Mouse (Mus musculus): ENCODE results near the gene Adgrl3.

The Adgrl3 gene

GRCm38 (mm10) chr5:81019590-81020254, at the start of gene Adgrl3:
Gene Adgrl3 (plus strand): TSS chr5:81020138.
- no peak for DNase-seq (ENCODE audit: low read depth in 2 of 2, low spot score in 2 of 2)

DNA sequence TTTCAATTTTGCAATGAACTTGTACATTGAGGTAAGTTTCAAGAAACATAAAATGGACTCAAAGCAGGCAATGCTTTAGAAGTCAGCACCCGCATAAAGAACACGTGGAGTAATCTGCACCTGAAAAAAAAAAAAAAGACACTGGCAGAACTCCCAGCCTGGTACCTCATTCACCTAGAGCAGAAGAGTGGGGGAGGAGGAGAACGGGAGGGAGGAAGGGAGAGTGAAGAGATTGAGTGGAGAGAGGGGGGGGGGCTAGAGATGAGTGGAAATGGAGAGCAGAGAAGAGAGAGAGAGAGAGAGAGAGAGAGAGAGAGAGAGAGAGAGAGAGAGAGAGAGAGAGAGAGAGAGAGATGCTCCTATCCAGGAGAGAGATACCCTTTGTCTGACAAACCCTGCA, 772 bp upstream of the Adgrl3 start:
- no peak for DNase-seq (ENCODE audit: low read depth in 2 of 2, low spot score in 2 of 2)

GRCm38 (mm10) chr5:81020281-81021005, 505 bp downstream of the Adgrl3 start:
- no peak for DNase-seq (ENCODE audit: low read depth in 2 of 2, low spot score in 2 of 2)

GRCm38 (mm10) chr5:81021006-81021320, 1.0 kb downstream of the Adgrl3 start:
- no peak for DNase-seq (ENCODE audit: low read depth in 2 of 2, low spot score in 2 of 2)

DNA sequence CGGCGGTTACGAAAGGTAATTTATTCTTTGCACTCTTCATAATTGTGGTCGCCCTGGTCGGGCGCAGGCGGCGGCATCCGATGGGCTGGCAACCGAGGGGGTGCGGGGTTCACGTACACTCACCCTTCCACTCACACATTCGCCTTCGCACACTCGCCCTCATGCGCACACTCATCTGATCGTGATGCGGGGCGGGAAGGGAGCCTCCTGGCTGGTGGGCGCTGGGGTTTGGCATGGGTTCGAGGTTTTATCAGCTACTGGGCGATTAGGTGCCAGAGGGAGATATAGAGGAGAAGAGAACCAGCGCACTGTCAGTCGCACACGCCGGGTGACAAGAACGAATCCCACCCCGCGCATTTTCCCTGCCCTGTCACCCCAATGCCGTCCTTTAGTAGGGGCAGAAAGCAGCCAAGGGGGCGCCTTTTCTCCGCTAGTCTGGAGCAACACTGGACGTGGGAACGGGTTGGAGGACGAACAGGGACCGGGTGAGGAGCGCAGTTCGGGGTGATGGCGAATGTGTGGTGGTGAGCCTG, 1.5 kb downstream of the Adgrl3 start:
- no peak for DNase-seq (ENCODE audit: low read depth in 2 of 2, low spot score in 2 of 2)

GRCm38 (mm10) chr5:81021864-81022305, 1.9 kb downstream of the Adgrl3 start:
- no peak for DNase-seq (ENCODE audit: low read depth in 2 of 2, low spot score in 2 of 2)

DNA sequence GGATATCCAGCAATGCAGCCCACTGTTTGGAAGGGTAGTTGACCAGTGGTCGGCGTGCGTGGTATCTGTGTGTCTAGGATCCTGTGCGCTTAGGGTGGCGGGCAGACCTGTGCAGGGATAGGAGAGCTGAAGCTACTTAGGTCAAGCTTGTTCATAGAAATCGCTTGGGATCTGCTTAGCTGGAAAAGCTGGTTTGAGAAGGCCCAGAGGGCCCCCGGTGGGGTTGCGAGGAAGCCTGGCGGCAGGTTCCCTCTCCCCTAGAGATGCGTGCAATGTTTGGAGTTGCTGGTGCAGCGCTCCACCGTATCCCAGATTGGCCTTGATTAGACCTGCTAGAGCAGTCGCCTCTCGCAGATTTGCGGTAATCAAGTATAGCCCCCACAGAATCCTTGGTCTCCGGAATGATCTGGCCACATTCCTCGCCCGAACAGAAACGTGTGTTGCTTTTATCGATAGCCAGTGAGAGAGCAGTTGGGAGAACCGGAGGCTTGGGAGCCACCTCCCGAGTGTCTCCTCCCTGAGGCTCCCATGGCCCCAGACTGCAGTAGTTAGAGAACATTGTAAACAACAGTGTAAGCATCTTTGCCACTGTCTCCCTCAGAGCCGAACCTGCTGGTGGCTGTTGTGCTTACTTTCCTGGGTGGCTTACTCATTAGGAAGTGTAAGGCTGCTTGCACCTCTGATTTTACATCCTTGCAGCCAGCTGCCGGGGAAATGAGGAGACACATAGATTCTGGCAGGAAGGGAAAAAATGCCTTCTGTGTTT, 2.6 kb downstream of the Adgrl3 start:
- DNase-seq (ENCODE audit: low read depth in 2 of 2, low spot score in 2 of 2): no peak

- DNase-seq (ENCODE audit: low read depth in 2 of 2, low spot score in 2 of 2): no peak
These were observed 4.2 kb downstream of the Adgrl3 start for GRCm38 (mm10) chr5:81023923-81024715.

GRCm38 (mm10) chr5:81028875-81029274, 8.9 kb downstream of the Adgrl3 start:
- no peak for DNase-seq (ENCODE audit: low read depth in 2 of 2, low spot score in 2 of 2)

DNA sequence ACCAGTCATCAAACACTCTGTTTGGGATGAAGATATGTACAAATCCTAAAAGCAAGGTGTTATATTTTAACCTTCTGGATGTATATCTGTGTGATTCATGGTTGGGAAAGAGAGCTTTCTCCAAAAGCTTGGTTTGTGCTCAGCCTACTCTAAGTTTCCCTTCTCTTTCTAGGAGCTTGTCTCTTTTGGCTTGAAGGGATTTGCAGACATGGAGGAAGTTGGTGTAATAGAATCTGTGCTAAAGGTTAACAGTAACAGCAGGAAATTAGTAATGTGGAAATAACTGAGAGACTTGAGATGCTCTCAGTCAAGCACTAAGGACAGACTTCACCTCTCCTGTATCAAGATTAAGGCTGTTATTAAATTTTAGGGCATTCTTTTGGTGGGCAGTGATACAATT, 17.2 kb downstream of the Adgrl3 start:
- DNase-seq (ENCODE audit: low read depth in 2 of 2, low spot score in 2 of 2): no peak

DNA sequence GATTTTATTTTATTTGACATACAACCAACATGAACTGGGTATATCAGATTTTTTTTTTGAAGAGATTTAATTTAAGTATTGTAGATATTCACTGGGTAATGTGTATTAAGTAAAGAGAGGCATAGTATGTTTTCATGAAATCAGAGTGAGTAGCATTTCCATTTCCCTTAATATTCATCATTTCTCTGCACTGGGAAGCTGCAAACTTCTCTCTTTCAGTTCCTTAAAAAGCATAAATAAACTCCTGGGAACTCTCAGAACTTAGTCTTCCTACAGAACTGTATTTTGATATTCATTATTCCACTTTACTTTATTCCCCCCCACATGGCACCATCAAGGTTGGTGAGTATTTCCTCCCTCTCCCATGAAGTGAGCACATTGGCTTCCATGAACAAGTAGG, 23.9 kb downstream of the Adgrl3 start:
- no peak for DNase-seq (ENCODE audit: low read depth in 2 of 2, low spot score in 2 of 2)

DNA sequence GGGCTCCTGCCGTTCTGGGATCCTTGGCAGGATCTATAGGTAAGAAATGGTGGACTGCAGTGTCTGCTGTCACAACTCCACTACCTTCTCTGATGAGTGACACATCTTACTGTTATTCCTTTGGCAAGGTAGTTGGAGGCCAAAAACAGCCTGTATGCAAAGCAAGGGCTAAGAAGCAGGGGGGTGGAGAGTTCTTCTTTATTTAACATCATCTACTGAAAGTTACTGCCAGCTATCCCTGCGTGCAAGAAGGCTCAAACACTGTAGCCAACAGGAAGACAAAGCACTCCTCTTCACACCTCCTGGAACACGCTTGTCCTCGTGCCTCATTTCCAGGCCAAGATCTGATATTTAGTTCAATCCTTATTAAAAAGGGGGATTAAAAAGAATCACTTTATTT, 26.2 kb downstream of the Adgrl3 start:
- no peak for DNase-seq (ENCODE audit: low read depth in 2 of 2, low spot score in 2 of 2)

DNA sequence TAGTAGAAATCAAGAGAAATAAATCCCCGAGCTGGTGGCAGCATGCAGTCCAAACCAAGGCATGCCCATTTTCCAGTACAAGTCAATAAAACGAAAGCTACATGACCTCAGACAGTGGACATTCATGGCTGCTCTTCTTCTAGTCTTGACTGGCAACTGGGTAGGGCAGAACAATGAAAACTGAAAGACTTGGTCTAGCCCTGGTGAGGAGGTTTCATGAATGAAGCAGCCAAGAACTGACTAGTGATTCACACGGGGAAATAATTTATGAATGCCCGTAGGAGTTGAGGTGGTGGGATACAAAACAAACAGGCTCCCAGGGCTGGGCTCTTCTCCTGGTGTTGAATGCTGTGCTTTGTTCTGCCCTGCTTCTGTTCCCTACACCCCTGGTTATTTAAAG, 34.7 kb downstream of the Adgrl3 start:
- DNase-seq (ENCODE audit: low read depth in 2 of 2, low spot score in 2 of 2): no peak

GRCm38 (mm10) chr5:81055253-81055652, 35.3 kb downstream of the Adgrl3 start:
- no peak for DNase-seq (ENCODE audit: low read depth in 2 of 2, low spot score in 2 of 2)

DNA sequence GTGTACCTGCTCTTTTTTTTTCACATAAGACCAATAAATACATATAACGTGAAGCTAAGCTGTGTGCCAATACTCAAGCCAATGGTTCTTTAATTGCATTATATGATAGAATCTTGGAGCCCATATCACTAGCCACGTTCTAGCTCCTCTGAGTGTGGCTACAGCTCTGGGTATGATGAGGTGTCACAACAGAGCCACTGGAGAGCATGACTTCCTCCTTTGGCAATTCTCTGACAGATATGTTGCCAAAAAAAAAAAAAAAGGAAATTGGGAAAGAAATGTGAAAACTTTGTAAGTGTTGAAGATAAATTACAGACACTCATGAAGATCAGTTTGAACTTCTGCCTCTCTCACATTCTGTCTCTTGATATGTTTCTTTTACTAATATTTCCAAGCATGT, 38.2 kb downstream of the Adgrl3 start:
- no peak for DNase-seq (ENCODE audit: low read depth in 2 of 2, low spot score in 2 of 2)

DNA sequence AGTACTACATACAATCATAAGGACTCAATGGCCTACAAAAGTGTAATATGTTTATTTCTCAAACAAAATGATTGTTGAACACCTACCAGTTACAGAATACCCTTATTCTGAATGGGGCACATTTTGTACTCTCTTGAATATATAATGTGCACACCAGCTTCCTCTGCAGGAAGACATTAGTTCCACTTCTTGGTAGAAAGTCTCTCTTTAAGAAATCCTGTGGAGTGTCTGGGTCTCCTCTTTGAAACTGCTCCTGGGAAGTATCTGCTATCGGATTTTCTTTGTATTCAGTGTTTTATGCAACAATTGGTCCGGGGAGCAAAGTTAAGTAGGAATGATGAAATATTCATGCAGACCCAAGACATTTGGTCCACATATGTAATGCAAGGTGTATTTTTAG, 41.0 kb downstream of the Adgrl3 start:
- DNase-seq (ENCODE audit: low read depth in 2 of 2, low spot score in 2 of 2): no peak

GRCm38 (mm10) chr5:81061386-81061785, 41.4 kb downstream of the Adgrl3 start:
- no peak for DNase-seq (ENCODE audit: low read depth in 2 of 2, low spot score in 2 of 2)

GRCm38 (mm10) chr5:81064026-81064425, 44.1 kb downstream of the Adgrl3 start:
- no peak for DNase-seq (ENCODE audit: low read depth in 2 of 2, low spot score in 2 of 2)

GRCm38 (mm10) chr5:81068173-81068572, 48.2 kb downstream of the Adgrl3 start:
- no peak for DNase-seq (ENCODE audit: low read depth in 2 of 2, low spot score in 2 of 2)

GRCm38 (mm10) chr5:81068839-81069238, 48.9 kb downstream of the Adgrl3 start:
- no peak for DNase-seq (ENCODE audit: low read depth in 2 of 2, low spot score in 2 of 2)

GRCm38 (mm10) chr5:81072888-81073287, 53.0 kb downstream of the Adgrl3 start:
- no peak for DNase-seq (ENCODE audit: low read depth in 2 of 2, low spot score in 2 of 2)

All from CD8-positive naive resting alpha-beta T cell, adult 2 months (primary cell).